Mouse (Mus musculus): Measurements from ENCODE around the gene Foxp2.

Gene Foxp2

GRCm38 (mm10) chr6:15370827-15371226, 469.7 kb downstream of the Foxp2 start:
- no peak for DNase-seq (ENCODE audit: low spot score)

GRCm38 (mm10) chr6:15373621-15374020, 472.5 kb downstream of the Foxp2 start:
- DNase-seq (ENCODE audit: low spot score) = no peak

GRCm38 (mm10) chr6:15378261-15378660, 477.1 kb downstream of the Foxp2 start:
- no peak for DNase-seq (ENCODE audit: low spot score)

- DNase-seq (ENCODE audit: low spot score) = no peak
Measured at GRCm38 (mm10) chr6:15396462-15396861, 495.3 kb downstream of the Foxp2 start.

GRCm38 (mm10) chr6:15397485-15397884, 496.3 kb downstream of the Foxp2 start:
- DNase-seq (ENCODE audit: low spot score) = no peak

GRCm38 (mm10) chr6:15401138-15401537, 500.0 kb downstream of the Foxp2 start:
- DNase-seq (ENCODE audit: low spot score) = no peak

GRCm38 (mm10) chr6:15402026-15402425, 500.9 kb downstream of the Foxp2 start:
- no peak for DNase-seq (ENCODE audit: low spot score)

- no peak for DNase-seq (ENCODE audit: low spot score)
Measured at GRCm38 (mm10) chr6:15415099-15415498, 514.0 kb downstream of the Foxp2 start.

- no peak for DNase-seq (ENCODE audit: low spot score)
Measured at GRCm38 (mm10) chr6:15459701-15460100, 558.6 kb downstream of the Foxp2 start.

GRCm38 (mm10) chr6:15463390-15463789, 562.2 kb downstream of the Foxp2 start:
- no peak for DNase-seq (ENCODE audit: low spot score)

GRCm38 (mm10) chr6:15465471-15465870, 564.3 kb downstream of the Foxp2 start:
- DNase-seq (ENCODE audit: low spot score) = no peak

GRCm38 (mm10) chr6:15466634-15467033, 565.5 kb downstream of the Foxp2 start:
- no peak for DNase-seq (ENCODE audit: low spot score)

- no peak for DNase-seq (ENCODE audit: low spot score)
Measured at GRCm38 (mm10) chr6:15486909-15487308, 585.8 kb downstream of the Foxp2 start.

All from ovary, postnatal 10 days (tissue).